Mouse (Mus musculus) neutrophil, adult 83 days (primary cell): Measurements from ENCODE around the gene Phc1. TPM values are rescaled to one million over a fixed set of nuclear protein-coding genes. Genes with fewer than 3 reads are reported as not detected.

ENCODE experiments used
- total RNA-seq, 2 experiments: library from RNA; stranded (reverse); gene quantifications; one replicate each; pipeline ENCODE4 v1.2.4; 2023

Gene Phc1
- total RNA-seq, result 10 to 100 TPM; 11.2 to 11.7 TPM

GRCm38 (mm10) chr6:122340349-122341000, at the start of gene Phc1:
Phc1 (minus strand) TSS chr6:122340561.

GRCm38 (mm10) chr6:122308505-122309393, 31.6 kb downstream of the Phc1 start, which contains the start of gene M6pr:
M6pr (plus strand) TSS chr6:122308720.

GRCm38 (mm10) chr6:122282782-122283181, 57.6 kb downstream of the Phc1 start, which contains the start of gene Klrg1:
Klrg1 (minus strand) TSS chr6:122282882.

Other genes starting within 250 kb of the Phc1 start
- not detected for gene Klrg1, start 57.7 kb downstream of the Phc1 start, total RNA-seq
- 100 to 1,000 TPM; 111 to 120 TPM for gene M6pr, start 31.8 kb downstream of the Phc1 start, total RNA-seq
- not detected for gene Rimklb, start 158.2 kb upstream of the Phc1 start, total RNA-seq
- not detected for gene Mfap5, start 165.3 kb upstream of the Phc1 start, total RNA-seq
- not detected for gene Aicda, start 213.2 kb upstream of the Phc1 start, total RNA-seq